Mouse (Mus musculus) frontal cortex, postnatal 10 days (tissue): ENCODE results near the gene Sycp2.

Experiments used
- DNase-seq, 2 experiments: peaks; one replicate each; pipeline ENCODE4 v3.0.0; 2022; ENCODE audit warnings: low spot score in 2 of 2, mixed read lengths in 1 of 2

Gene Sycp2

GRCm38 (mm10) chr2:178303453-178304187 lies 103.9 kb downstream of the Sycp2 start:
- DNase-seq: peak; percentile 71 to 77
